Mouse (Mus musculus) retina, postnatal 1 day (tissue): ENCODE results near the gene Nrg4.
A peak's percentile ranks its signal among the peaks of the same experiment; 100 is the strongest.
"Not testable (repeated sequence)": the region's sequence is repeated elsewhere in the genome, so short reads cannot be mapped to it uniquely, and the experiment has no call there.

Experiments
- DNase-seq: peaks from one replicate; pipeline ENCODE4 v3.0.0-alpha.2; 2012

Nrg4 gene

DNA sequence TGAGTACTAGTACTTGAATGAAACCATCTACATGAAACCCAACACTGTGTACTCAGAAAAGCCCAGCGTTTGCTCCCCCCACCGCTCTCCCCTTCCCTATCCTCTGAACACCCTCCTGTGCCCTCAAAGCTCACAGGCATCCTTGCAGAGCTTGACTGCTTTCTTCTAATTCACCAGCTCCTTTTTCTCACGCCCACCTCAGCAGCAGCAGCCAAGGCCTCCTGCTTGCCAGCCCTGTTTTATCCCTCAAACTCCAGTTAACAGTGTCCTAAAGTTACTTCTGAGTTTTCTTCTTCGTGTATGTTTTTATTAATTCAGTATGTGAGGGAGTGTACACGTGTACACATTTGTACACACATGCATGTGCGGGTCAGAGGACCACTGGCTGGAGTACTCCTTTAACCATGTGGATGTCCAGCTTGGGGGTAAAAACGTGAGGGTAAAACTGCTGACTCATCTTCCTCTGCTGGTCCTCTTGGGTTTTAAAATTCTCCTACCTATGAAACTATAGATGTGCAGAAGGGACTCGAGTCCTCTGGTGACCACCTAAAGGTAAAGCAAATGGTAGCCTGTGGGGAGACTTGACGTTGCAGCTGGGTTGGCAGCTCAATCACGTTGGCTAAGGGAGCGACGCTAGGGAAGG, 12.9 kb downstream of the Nrg4 start:
- DNase-seq, result no peak

DNA sequence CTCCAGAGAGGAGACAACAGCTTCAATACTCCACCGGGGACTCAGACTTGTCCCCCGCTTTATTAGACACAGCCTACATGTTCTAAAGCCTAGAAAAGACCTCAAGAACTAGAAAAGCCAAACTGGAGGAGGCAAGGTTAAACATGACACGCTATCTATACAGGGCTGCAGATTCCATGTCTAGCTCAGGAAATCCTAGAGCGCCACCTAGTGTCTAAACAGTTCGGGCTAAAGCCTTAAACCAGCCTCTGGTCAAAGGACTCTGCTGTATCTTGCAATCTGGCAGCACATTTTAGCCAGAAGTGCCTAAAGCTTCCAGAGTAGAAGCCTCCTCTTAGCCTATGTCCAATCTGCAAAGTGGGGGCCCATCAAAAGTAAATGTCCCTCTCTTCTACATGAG, 15.1 kb downstream of the Nrg4 start:
- DNase-seq, result peak; percentile 87

DNA sequence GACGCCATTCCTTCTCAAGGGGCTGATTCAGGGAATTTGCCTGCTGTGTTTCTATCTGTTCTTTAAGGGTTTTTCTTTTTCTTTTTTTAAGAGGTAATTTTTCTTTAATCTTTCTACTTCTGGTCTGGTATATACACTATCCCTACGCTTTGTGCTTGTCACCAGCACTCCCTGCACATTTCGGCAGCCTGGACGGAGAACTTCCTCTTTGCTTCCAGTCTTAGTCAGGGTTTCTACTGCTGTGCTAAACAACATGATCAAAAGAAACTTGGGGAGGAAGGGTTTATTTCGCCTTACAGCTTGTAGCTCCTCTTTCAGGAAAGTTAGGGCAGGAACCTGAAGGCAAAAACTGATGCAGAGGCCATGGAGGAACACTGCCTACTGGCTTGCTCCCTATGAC, 18.2 kb downstream of the Nrg4 start:
- no peak for DNase-seq

DNA sequence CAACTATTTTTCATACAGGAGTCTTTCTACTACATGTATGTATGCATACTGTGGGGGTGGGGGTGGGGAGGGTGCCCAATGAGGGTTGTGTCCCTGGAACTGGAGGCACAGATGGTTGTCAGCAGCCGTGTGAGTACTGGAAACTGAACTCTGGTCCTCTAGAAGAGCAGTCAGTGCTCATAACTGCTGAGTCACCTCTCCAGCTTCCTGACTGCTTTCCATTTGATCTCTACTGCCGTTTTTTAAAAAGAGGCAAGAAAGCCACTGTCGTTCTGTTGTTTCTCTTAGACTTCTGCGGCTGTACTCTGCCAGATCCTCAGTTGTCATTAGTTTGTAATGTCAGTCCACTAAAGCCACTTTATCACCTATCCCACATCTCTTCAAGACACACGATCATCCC, 19.1 kb downstream of the Nrg4 start:
- DNase-seq, result no peak

DNA sequence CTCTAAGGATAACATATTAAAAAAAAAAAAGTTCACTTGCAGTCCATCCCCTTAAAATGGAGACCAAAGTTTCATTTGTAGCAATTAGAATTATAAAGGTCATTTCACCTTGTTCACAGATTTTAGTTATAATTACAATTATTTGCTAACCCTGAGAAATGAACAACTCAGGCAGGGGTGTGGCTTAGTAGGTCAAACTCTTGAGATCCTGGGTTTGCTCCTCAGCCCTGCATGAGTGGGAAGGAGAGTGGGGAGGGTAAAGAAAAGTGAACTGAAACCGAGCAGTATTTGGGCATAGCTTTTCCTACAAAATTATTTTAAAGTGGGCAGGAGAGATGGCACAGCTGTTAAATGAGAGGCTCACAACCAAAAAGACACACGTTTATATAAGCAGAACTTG, 19.6 kb downstream of the Nrg4 start:
- DNase-seq, result no peak

DNA sequence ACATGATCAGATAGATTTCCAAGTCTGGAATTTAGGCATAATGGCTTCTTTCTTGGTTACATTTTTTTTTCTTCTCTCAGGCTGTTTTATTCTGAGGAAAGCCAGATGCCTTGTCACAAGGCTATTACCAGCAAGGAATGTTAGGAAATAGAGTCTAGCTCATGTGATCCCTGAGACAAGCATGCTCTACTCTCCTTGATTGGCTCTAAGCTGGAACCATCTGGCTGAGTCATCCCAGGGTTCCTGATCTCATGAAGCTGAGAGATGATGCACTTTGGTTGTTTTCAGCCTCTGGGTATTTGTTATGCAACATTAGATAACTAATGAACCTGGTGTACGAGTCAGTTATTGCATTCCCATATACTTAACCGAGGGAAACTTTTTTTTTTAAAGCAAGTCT, 30.4 kb downstream of the Nrg4 start:
- DNase-seq, result no peak

DNA sequence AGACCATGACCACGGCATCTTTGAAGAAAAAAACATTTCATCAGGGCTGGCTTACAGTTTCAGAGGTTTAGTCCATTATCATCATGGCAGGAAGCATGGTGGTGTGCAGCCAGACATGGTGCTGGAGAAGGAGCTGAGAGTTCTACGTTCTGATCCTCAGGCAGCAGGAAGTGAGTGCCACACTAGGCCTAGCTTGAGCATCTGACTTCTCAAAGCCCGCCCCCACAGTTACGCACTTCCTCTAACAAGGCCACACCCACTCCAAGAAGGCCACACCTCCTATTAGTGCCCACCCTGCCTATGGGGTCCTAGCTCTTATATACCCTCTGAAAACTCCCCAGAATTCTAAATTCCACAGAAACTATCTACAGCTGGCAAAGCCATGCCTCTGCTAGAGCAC, 34.7 kb downstream of the Nrg4 start:
- no peak for DNase-seq

DNA sequence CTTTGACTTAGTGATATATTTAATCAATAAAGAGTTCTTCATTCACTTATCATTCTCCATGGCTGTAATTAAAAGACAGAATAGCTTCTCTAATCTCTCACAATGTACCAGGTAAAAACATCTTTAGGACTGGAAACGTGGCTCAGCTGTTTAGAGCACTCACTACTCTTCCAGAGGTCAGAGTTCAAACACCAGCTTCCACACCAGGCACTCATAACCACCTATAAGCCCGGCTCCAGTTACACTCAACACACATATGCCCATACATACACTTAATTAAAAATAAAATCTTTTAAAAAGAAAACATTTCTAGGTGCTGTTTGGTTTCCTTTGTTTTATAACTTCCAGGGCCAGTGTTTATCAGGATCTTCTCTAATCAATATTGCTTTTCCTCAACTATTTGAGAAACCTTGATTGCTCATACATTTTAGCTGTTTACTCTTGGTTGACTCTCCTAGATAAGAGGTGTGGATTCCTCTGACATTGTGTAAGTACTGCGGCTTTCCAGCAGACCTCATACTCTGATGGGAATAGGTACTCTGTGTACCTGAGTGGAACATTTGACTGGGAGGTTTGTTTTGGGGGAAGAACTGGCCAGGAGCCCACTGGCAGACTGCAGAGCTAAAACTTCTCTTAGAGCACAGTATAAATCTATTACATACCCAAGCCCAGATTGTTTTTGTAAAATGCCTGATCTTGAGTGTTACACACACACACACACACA, 37.0 kb downstream of the Nrg4 start:
- DNase-seq, result no peak

DNA sequence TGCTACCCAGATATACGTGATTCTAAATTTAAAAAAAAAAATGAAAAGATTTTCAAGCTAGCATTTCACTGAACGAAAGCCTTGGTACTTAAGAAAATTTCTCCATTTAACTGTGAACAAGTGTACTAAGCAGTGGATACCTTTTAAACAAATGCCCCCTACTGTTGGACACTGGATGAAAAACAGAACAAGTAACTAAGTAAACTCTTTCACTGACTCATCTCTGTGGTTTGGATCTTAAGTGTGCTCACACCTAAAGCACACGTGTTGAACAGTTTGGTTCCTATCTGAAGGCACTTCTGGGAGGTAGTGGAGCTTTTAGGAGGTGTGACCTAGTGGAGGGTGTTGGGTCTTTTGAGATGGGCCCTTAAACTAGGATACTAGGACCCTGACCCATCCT, 41.4 kb downstream of the Nrg4 start:
- DNase-seq, result no peak

DNA sequence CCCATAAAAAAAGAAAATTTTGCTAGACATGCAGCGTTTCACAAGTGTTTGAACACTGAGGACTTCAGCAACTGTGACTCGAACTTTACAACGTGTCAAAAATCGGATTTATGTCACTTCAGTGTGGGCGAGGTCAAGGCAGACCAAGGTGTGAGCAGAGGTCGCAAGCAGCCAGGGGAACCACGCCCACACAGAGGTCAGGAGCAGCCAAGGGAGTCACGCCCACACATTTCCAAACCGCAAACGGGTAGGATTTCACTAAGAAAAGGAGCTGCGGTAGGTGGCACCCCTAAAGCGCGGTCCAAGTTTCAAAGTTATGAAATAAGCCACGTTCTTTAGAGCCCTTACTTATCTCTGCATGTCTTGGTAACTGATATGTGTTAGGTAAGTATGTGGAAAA, 43.1 kb downstream of the Nrg4 start:
- DNase-seq, result no peak

DNA sequence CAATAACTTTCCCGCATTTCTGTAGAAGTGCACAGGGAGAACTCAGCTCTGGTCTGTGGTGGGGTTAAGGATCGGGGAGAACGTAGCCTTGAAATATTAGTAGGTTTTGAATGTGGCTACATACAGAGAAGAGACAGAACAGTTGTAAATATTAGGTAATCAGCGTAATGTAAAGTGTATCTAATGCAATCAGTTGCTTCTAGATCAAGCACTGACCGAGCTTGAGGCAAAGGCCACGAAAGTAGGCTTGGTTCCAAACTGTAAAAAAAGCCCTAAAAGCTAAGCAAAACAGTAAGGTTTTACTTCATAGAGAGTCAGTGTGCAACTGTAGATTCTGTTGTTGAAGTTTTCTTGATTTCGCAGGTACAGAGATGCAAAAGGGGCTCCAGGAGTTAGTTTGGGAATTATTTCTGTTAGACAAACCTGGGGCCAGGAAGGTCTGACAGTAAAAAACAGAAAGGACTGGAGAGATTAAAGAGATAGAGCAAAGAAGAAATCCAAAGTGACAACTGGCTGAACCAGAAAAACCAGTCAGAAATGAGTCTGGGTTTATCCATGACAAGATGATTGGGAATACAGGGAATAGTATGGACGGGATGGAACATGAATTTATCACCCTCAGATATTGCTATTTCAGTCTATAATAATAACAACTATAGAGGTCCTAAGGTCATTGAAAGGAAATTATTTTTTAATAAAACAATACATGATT, 47.4 kb downstream of the Nrg4 start:
- DNase-seq, result no peak

DNA sequence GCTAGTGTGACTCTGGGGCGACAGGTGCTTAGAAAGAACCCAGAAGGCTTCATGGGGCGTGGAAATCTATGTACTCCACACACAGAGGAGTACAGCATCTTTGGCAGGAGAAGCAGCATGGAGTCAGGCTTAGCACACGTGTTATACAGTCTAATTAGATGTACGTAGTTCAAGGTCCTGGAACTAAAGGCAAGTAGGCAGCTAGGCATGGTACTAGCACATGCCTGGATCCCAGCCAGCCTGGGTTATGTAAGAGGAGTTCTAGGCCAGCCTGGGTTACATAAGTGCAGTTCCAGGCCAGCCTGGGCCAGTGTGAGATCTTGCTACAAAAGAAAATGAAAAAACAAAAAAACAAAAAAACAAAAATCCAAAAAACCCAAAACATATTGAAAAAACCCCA, 49.1 kb downstream of the Nrg4 start:
- DNase-seq, result no peak

DNA sequence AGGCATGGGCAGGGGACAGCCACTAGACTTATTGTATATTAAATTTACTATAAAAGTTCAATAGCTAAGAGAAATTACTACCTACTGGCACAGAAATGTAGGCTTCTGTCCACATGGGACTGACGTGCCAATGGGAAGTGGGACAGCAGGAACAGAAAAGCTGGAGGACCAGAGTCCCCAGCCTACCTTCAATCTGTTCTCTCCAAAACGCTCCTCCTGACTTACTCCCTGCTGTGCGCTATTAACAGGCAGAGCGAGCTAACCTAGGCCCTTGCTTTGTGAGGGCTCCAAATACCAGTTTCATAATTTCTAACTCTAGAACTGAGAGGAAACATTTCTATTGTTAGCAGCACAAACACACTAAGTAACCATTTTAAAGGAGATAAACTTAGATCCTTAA, 52.7 kb downstream of the Nrg4 start:
- DNase-seq, result no peak

DNA sequence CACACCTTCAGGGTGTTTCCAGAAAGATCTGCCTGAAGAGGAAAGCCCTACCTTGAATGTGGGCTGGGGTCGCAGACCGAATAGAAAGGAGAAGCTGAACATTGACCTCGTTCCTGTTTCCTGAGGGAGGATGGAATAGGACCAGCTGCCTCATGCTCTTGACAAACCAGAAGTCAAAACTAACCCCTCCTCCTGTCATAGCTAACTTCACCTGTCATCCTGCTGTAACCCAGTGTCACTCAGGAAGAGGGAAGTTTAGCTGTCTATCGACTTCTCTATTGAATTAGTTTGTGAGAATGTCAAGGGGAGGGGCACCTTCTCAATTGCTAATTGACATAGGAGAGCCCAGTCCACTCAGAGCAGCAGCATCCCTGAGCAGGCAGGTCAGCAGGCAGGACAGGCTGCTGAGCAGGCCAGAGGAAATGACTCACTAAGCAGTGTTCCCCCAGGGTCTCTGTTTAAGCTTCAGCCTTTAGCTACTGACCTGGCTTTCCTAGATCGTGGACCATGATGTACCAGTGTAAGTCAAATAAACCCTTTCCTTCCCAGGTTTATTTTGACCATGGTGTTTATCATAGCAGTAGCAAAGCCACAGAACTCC, 54.6 kb downstream of the Nrg4 start:
- DNase-seq, result no peak

DNA sequence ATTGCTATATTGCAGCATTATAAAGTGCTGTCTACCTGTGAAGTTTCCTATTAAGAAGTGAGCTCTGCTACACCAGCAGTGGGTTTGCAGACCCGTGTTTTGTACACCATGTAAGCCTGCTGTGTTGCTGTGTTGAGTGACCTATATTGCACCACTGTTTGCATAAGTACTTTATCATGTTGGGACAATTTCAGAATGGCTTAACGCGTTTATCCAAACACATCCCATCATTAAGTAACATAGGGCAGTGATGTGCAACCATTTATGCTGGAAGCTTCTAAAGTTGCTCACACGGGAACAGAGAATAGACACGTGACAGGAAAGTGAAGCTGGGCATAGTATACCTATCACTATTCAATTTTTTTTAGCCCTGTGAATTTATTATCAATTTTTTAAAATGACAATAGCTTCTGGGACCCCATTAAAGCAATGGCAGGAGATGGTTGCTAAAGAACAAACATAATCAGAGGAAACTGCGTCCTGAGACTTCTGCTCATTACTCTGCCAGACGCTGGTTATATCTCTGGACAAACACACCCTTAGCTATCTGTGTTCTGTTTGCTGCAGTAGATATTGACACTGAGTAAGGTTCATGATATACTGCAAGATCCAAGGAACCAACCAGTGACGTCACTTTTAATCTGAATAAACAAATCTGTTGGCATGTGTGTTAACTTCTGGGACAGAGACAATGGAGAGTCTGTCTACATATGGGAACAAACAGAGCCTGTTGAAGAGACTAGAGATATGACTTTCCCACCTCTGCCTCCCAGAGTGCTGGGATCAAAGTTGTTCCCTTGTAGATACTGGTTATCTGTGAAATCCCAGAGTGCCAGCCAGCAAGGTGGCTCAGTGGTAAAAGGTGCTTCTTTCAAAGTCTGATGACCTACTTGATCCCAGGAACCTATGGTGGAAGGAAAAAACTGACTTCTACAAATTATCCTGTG, 62.0 kb downstream of the Nrg4 start:
- no peak for DNase-seq

DNA sequence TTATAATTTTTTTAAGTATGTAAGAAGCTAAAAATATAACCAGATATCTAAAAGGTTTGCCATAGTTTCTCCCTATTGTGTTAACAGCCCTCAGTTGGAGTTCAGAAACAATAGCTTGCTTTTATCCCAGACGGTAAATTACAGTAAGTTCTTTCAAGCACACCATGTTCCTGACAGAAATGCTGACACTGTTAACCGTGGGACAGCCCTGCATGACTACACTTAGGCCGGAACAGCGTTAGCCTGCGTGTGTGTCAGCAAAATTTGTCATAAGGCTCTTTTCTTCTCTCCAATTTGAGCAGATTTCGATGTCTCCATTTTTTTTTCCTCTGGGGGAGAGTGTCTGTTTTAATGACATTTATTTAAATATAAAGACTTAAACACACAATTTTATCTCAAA, 66.9 kb downstream of the Nrg4 start:
- no peak for DNase-seq

DNA sequence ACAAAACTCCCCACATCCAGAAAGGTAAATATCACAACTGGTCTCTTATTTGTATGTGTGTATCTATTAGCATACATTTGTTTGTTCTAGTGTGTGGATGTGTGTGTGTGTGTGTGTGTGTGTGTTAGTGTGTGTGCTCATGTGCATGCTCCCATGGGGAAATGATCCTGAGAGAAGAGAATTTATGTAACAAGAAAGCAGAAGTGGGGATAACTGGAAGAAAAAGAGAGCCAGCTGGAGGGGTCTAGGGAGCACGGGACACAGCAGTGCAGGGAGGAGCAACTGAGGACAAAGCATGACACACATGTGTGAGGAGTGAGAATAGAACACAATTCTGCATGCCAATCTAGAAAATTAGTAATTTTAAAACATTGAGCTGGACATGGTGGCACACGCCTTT, 69.5 kb downstream of the Nrg4 start:
- DNase-seq, result no peak

DNA sequence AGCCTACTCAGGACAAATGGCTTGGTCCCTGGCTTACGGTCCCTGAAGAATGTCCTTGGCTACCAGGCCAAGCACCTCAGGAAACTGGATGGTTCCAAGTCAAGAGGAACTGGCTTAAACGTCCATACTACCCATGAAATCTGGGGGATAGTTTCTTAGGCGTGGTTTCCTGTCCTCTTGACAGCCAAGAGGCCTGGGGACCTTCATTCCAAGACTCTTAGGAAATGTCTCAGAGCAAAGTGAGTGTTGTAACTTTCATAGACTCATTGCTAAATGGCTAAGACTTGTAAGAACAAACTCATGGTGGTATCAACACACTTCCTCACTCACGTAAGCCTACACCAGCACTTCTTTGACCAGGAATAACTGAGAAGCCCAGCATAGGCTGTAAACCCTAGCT, 71.0 kb downstream of the Nrg4 start:
- no peak for DNase-seq

DNA sequence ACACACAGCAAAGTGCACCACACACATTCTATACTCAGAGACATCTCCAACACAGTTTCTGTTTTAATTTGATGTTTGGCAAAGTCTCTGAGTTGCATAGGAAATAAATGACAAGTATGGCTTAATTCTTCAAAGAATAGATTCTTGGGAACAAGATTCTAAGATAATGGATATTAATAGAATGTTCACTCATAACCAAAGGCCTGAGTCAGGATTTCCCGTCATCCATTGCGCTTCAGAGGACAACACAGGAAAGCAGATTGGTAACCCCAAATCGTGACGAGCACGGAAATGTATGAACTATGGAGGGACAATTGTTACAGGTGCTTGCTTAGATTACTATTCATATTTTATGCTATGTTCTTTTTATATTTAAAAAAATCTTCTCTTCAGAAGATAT, 71.6 kb downstream of the Nrg4 start:
- no peak for DNase-seq

DNA sequence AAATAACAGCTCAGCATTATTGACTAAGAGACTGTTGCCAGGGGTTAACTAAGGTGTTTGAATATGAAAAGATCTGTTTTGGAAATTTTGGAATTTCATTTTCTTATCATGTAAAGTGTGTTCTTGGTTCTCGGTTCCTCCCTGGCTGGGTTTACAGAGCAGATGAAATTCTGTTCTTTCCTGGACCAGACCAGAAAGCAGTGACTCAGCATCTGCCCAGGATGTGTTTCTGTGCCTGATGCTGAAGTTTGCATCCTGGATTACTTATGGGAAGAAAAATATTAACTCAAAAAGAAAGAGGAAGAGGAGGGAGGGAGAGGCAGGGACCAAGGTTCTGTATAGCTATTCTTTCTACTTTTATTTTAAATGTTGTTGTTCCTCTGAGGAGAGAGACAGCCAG, 72.8 kb downstream of the Nrg4 start:
- no peak for DNase-seq

DNA sequence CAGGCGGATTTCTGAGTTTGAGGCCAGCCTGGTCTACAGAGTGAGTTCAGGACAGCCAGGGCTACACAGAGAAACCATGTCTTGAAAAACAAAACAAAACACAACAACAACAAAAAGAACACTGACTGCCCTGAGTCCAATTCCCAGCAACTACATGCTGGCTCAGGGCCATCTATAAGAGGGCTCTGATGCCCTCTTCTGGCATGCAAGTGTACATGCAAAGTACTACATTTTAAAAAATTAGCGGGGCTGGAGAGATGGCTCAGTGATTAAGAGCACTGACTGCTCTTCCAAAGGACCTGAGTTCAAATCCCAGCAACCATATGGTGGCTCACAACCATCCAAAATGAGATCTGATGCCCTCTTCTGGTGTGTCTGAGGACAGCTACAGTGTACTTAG, 74.5 kb downstream of the Nrg4 start:
- DNase-seq, result not testable (repeated sequence)

DNA sequence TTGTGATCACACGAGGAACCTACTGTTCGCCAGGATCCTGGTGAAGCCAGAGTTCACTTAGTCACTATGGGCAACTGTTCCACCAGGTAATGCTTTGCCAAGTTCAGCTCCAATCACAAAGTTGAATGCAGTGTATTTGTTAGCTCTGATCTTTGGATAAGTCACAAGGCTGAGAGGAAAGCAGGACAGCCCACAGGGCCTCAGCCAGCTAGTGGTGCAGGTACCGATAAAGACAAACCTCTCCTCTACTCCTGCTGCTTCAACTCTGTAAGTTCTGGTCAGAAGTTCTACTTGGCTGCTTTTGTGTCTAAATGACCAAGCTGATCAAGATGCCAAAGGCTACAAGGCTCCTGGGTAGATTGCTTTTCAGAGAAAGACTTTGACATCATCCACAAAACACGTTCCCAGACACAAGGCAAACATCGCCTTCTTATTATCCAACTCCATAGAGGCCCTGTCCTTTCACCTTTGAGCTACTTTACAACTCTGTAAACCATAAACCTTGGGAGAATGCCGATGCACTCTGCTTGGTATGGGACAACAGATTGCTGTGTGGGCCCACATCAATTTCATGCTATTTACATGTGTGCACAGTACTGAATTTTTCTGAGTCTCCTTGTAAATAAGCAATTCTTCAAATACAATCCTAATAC, 75.9 kb downstream of the Nrg4 start:
- no peak for DNase-seq
